Mouse (Mus musculus) myocyte (in vitro differentiated cells): ENCODE measurements at regions not wholly inside any gene's neighbourhood (a gene's known extent, or its start where the extent isn't known, plus 50 kb on each side); places are given as distances from the start of the nearest gene placed in this dataset.
A peak's percentile ranks its signal among the peaks of the same experiment; 100 is the strongest.

ENCODE experiments used
- H3K27me3 ChIP-seq: one replicate; pipeline ENCODE4 v1.6.1; 2011; ENCODE audit not compliant: control insufficient read depth, insufficient read depth, insufficient read length
- H3K36me3 ChIP-seq: one replicate; pipeline ENCODE4 v1.6.1; 2011; ENCODE audit not compliant: control insufficient read depth, insufficient read depth
- H3K4me2 ChIP-seq: one replicate; pipeline ENCODE4 v1.6.1; 2011; ENCODE audit warnings: low read depth, control low read depth
- H3K4me3 ChIP-seq: one replicate; pipeline ENCODE4 v1.5.1; 2011; ENCODE audit warnings: mild to moderate bottlenecking, control low read depth, moderate library complexity
- H3K79me2 ChIP-seq: one replicate; pipeline ENCODE4 v1.6.1; 2011; ENCODE audit not compliant: control insufficient read depth, insufficient read depth
- H3ac ChIP-seq: one replicate; pipeline ENCODE4 v1.6.1; 2011; ENCODE audit not compliant: control insufficient read depth, insufficient read length
- CEBPB ChIP-seq: IDR thresholded peaks from 2 replicates; pipeline ENCODE4 v1.6.1; 2011; ENCODE audit warnings: mild to moderate bottlenecking, moderate library complexity; ENCODE audit not compliant: poor library complexity, insufficient read depth, severe bottlenecking
- E2F4 ChIP-seq: IDR thresholded peaks from one replicate; pipeline ENCODE4 v1.6.1; 2011; ENCODE audit warnings: mild to moderate bottlenecking, control low read depth, moderate library complexity; ENCODE audit not compliant: insufficient read depth
- MAX ChIP-seq: IDR thresholded peaks from one replicate; pipeline ENCODE4 v1.6.1; 2011; ENCODE audit warnings: low read depth, mild to moderate bottlenecking, control low read depth
- MYOD1 ChIP-seq, 3 experiments: IDR thresholded peaks; one replicate each; pipeline ENCODE4 v1.6.1; 2011; ENCODE audit warnings: control low read depth in 2 of 3, low read depth in 2 of 3, mild to moderate bottlenecking in 2 of 3, moderate library complexity in 1 of 3; ENCODE audit not compliant: insufficient read length in 2 of 3, control insufficient read depth in 1 of 3
- MYOG ChIP-seq, 3 experiments: IDR thresholded peaks; one replicate each; pipeline ENCODE4 v1.6.1; 2011; ENCODE audit warnings: control low read depth in 2 of 3, low read depth in 2 of 3, mild to moderate bottlenecking in 2 of 3; ENCODE audit not compliant: insufficient read length in 2 of 3, control insufficient read depth in 1 of 3, insufficient read depth in 1 of 3
- POLR2A ChIP-seq: IDR thresholded peaks from one replicate; pipeline ENCODE4 v1.6.1; 2011; ENCODE audit warnings: low read depth, mild to moderate bottlenecking, control low read depth, moderate library complexity; ENCODE audit not compliant: insufficient read length
- POLR2AphosphoS2 ChIP-seq: IDR thresholded peaks from one replicate; pipeline ENCODE4 v1.6.1; 2011; ENCODE audit warnings: low read depth, control low read depth; ENCODE audit not compliant: insufficient read length
- REST ChIP-seq: IDR thresholded peaks from one replicate; pipeline ENCODE4 v1.6.1; 2011; ENCODE audit warnings: mild to moderate bottlenecking, control low read depth, moderate library complexity; ENCODE audit not compliant: insufficient read depth, insufficient read length
- SRF ChIP-seq: IDR thresholded peaks from one replicate; pipeline ENCODE4 v1.6.1; 2011; ENCODE audit warnings: low read depth; ENCODE audit not compliant: control insufficient read depth, insufficient read length
- TCF12 ChIP-seq: IDR thresholded peaks from one replicate; pipeline ENCODE4 v1.6.1; 2011; ENCODE audit warnings: mild to moderate bottlenecking, control low read depth; ENCODE audit not compliant: poor library complexity, insufficient read depth, severe bottlenecking
- TCF3 ChIP-seq: IDR thresholded peaks from one replicate; pipeline ENCODE4 v1.6.1; 2011; ENCODE audit warnings: low read depth, control low read depth; ENCODE audit not compliant: insufficient read length
- USF1 ChIP-seq: IDR thresholded peaks from one replicate; pipeline ENCODE4 v1.6.1; 2011; ENCODE audit warnings: low read depth, mild to moderate bottlenecking, control low read depth, moderate library complexity

DNA sequence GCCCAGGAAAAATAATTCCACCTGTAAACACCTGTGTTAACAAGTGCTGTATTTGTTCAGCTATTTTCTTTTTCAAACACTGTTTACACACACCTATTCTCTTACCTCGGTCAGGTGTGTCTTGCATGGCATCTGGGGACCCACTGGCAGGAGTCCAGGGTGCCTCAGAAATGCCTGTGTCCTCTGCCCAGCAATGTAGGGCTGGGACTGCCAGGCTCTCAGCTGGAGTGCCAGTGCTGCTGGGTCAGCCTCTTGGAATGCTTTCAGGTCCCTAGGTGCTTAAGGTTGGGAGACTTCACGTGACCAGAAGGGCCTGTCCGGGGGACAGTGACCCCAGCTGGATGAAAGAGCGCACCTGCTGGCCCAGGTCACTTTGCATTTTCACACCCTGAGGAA, 112.4 kb upstream of the Id2 start:
- Histone ChIP-seq H3ac (no peak overlapping the region), H3K4me3 (no peak overlapping the region), H3K4me2 (peak overlapping the region; percentile 33), H3K79me2 (no peaks in the 10 kb centered on the region), H3K36me3 (no peaks in the 10 kb centered on the region), H3K27me3 (no peaks in the 10 kb centered on the region)
- TF ChIP-seq CEBPB (no peak), MYOG (IDR thresholded peaks at IDR 0.05; ENCODE audit: control insufficient read depth in 1 of 3, insufficient read depth in 1 of 3, insufficient read length in 2 of 3, low read depth in 2 of 3) (no peak), USF1 (no peak), E2F4 (no peak), MYOD1 (IDR thresholded peaks at IDR 0.05; ENCODE audit: control insufficient read depth in 1 of 3, insufficient read length in 2 of 3, low read depth in 2 of 3) (no peak), SRF (no peak), POLR2A (no peak), POLR2AphosphoS2 (no peak), MAX (no peak), TCF12 (no peak), TCF3 (no peak), REST (no peak)

DNA sequence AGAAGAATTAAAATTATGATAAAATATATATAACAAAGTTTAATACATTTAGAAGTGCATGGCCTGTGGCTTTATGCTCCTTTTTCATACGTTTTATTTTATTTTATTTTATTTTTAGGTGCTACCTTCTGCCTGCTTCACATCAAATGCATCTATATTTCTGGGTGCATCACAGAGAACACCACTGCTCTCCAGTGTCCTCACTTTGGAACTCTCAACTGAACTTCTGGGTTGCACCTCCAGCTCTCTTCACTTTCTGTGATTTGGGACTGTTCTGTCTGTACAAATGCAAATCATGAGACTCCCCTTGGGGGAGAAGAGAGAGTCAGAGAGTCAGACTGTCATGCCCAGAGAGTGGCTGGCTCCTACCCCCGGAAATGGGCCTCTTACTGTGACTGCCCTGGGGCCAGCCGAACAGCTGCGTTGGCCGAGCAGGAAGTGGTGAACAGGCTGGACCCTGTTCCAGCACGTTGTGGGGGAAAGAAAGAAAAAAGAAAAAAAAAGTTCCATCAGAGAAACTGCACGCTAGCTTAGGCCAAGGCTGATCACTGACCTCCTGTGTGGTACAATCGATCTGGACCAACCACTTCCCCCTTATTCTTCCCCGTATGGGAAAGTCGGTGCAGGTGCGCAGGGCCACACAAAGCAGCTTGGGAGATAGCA, 111.9 kb upstream of the Id2 start:
- Histone ChIP-seq H3K4me2 (peak overlapping the region; percentile 33), H3K79me2 (no peaks in the 10 kb centered on the region), H3K4me3 (no peak overlapping the region), H3ac (no peak overlapping the region), H3K36me3 (no peaks in the 10 kb centered on the region), H3K27me3 (no peaks in the 10 kb centered on the region)
- no peak for TF ChIP-seq CEBPB
- peak in 2 of 3 experiments; percentile 76 to 80 for TF ChIP-seq MYOD1 (IDR thresholded peaks at IDR 0.05; ENCODE audit: control insufficient read depth in 1 of 3, insufficient read length in 2 of 3, low read depth in 2 of 3)
- TF ChIP-seq SRF = no peak
- TF ChIP-seq MAX = no peak
- TF ChIP-seq TCF12 = no peak
- TF ChIP-seq MYOG (IDR thresholded peaks at IDR 0.05; ENCODE audit: control insufficient read depth in 1 of 3, insufficient read depth in 1 of 3, insufficient read length in 2 of 3, low read depth in 2 of 3) = peak in 2 of 3 experiments; percentile 69 to 80
- no peak for TF ChIP-seq POLR2AphosphoS2
- no peak for TF ChIP-seq REST
- TF ChIP-seq POLR2A = no peak
- no peak for TF ChIP-seq E2F4
- TF ChIP-seq USF1 = no peak
- TF ChIP-seq TCF3 = peak; percentile 10

DNA sequence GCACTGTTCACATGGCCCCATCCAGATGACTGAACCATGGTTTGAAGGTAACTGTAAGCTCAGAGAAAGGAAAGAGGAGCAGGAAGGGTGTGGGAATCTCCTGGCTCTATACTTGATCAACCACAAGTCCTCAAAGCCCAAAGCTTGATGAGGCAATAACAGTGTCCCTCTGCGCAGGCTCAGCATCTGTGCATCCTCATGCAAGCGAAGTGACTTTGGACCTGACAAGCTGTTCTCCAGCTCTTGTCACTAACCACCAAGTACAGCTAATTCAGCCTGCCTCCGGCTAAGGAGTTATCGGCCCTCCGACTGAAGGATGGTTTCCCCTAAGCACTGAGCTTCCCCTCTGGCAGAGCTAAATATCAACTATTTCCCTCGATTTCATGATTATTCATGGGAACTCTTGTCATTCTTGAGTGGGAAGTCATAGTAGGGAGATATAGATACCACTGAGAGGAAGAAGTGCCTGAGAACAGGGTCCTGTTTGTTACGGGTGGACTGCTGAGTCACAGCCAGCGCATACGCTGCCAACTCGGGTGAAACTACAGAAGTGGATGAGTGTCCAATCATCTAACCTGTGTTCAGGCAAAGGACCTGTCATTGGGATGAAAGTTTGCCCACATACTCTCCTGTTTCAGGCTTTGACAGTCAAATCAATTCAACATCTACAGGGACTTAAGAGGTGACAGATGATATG, 106.6 kb upstream of the Id2 start:
- no peak for TF ChIP-seq POLR2A
- TF ChIP-seq SRF = no peak
- no peak for TF ChIP-seq MYOG (IDR thresholded peaks at IDR 0.05; ENCODE audit: control insufficient read depth in 1 of 3, insufficient read depth in 1 of 3, insufficient read length in 2 of 3, low read depth in 2 of 3)
- no peak for TF ChIP-seq MYOD1 (IDR thresholded peaks at IDR 0.05; ENCODE audit: control insufficient read depth in 1 of 3, insufficient read length in 2 of 3, low read depth in 2 of 3)
- TF ChIP-seq USF1 = no peak
- no peak for TF ChIP-seq CEBPB
- TF ChIP-seq E2F4 = no peak
- no peak for TF ChIP-seq TCF3
- TF ChIP-seq MAX = no peak
- TF ChIP-seq REST = no peak
- TF ChIP-seq TCF12 = no peak
- TF ChIP-seq POLR2AphosphoS2 = no peak
- H3ac ChIP-seq = no peak overlapping the region
- H3K79me2 ChIP-seq = no peaks in the 10 kb centered on the region
- no peaks in the 10 kb centered on the region for H3K36me3 ChIP-seq
- H3K4me3 ChIP-seq = no peak overlapping the region
- no peaks in the 10 kb centered on the region for H3K27me3 ChIP-seq
- no peak overlapping the region for H3K4me2 ChIP-seq

DNA sequence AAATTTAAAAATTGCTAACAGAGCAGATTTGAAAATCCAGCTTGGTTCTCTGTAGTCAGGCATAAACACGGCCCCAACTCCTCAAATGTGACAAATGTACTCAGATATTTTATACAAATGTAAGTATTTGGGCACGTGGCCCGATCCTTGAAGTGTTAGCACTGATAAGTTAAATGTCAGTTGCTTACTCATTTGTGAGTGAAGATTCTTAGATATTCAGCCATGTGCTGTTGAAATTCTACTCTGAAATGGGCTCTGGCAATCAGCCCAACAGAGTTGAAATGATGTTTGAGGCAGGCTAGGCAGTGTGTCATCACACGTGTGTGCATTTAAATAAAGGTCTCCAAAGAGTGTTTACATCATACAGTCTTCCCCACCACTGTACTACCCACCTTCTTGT, 103.2 kb upstream of the Id2 start:
- Histone ChIP-seq H3K27me3 (no peaks in the 10 kb centered on the region), H3K4me3 (no peak overlapping the region), H3ac (no peak overlapping the region), H3K79me2 (no peaks in the 10 kb centered on the region), H3K4me2 (no peak overlapping the region), H3K36me3 (no peaks in the 10 kb centered on the region)
- TF ChIP-seq MYOG (IDR thresholded peaks at IDR 0.05; ENCODE audit: control insufficient read depth in 1 of 3, insufficient read depth in 1 of 3, insufficient read length in 2 of 3, low read depth in 2 of 3) = no peak
- no peak for TF ChIP-seq MAX
- no peak for TF ChIP-seq TCF3
- no peak for TF ChIP-seq POLR2AphosphoS2
- no peak for TF ChIP-seq E2F4
- no peak for TF ChIP-seq POLR2A
- no peak for TF ChIP-seq USF1
- TF ChIP-seq SRF = no peak
- TF ChIP-seq MYOD1 (IDR thresholded peaks at IDR 0.05; ENCODE audit: control insufficient read depth in 1 of 3, insufficient read length in 2 of 3, low read depth in 2 of 3) = no peak
- no peak for TF ChIP-seq CEBPB
- TF ChIP-seq TCF12 = no peak
- no peak for TF ChIP-seq REST
